Mouse (Mus musculus): ENCODE results near the gene Spata1.

GRCm38 (mm10) chr3:146440422-146440821 is 59.1 kb downstream of the Spata1 start:
- TF ChIP-seq CTCF (IDR thresholded peaks at IDR 0.05; ENCODE audit: low read depth) (no peak), EP300 (IDR thresholded peaks at IDR 0.05; ENCODE audit: low read depth) (no peak)
